Mouse (Mus musculus) B cell, adult 67 days (primary cell): ENCODE data around the gene Ica1. TPM values are rescaled to one million over a fixed set of nuclear protein-coding genes. Genes with fewer than 3 reads are reported as not detected.

Source experiments
- total RNA-seq, 2 experiments: library from RNA; stranded (reverse); gene quantifications; 4 replicates each; pipeline ENCODE4 v1.2.4; 2023

The Ica1 gene
- total RNA-seq, result not detected

GRCm38 (mm10) chr6:8778296-8778649 lies at the start of gene Ica1:
Gene Ica1 (minus strand): TSS chr6:8778488.

Other genes starting within 250 kb of the Ica1 start
- not detected for gene Nxph1, start 169.9 kb upstream of the Ica1 start, total RNA-seq